Mouse (Mus musculus) heart, postnatal 0 days (tissue): ENCODE measurements around the gene Camta1.

Experiments
- CTCF ChIP-seq: IDR thresholded peaks from 2 replicates; pipeline ENCODE4 v1.5.1; 2016; ENCODE audit warnings: antibody characterized with exemption, control low read depth, low read depth
- EP300 ChIP-seq: IDR thresholded peaks from 2 replicates; pipeline ENCODE4 v1.6.1; 2016; ENCODE audit warnings: antibody characterized with exemption, low read depth

DNA sequence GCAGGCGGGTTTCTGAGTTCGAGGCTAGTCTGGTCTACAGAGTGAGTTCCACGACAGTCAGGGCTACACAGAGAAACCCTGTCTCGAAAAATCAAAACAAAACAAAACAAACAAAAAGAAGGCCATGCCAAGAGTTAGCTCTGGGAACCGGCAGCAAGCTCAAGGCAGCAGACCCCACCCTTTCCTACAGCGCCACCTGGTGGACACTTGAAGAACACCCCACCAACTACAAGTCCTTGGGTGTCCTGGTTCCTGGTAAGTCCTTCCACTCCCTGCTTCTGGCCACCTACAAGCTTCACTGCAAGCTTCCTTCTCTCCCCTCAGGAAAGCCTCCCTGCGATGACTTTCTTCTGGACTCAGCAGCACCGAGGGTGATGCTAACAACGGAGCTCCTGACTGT, 960.0 kb downstream of the Camta1 start:
- TF ChIP-seq CTCF: peak; percentile 84
- TF ChIP-seq EP300: no peak
